Comparison of ENCODE assay signal across 24 mouse cellular contexts in genomic region chr9:7336740-7337483, GRCm38 (mm10). TPM values are rescaled to one million over a fixed set of nuclear protein-coding genes. Genes with fewer than 3 reads are reported as not detected.
DNase-seq lines count a peak whose midpoint lies in the region; ATAC-seq and TF ChIP-seq lines count a peak whose summit lies in the region.
"Had no signal": no experiment of that assay in that cellular context is flagged by ENCODE, and none has a peak within 500 bp of the region (broad histone marks: within the 10 kb centered on the region; RNA-seq: fewer than 3 reads in every experiment).

No protein-coding gene starts in this region.

- H3K4me2 ChIP-seq in liver, postnatal 0 days (ENCODE audit: low read depth, low read length) = no peak overlapping the region
- no peak overlapping the region for H3K4me2 ChIP-seq in liver, embryonic 12.5 days
- H3K4me2 ChIP-seq: hindbrain, embryonic 15.5 days; limb, embryonic 12.5 days; lung, embryonic 14.5 days had no signal

- no peak for TF ChIP-seq CTCF in liver, postnatal 0 days (IDR thresholded peaks at IDR 0.05; ENCODE audit: low read depth)

- H3K9ac ChIP-seq in liver, postnatal 0 days (replicated peaks) = no peak overlapping the region
- no peak overlapping the region for H3K9ac ChIP-seq in liver, embryonic 12.5 days
- H3K9ac ChIP-seq: hindbrain, embryonic 15.5 days; limb, embryonic 12.5 days; lung, embryonic 14.5 days had no signal

- no peak for TF ChIP-seq EP300 in liver, postnatal 0 days (IDR thresholded peaks at IDR 0.05; ENCODE audit: low read depth)

- peak overlapping the region; percentile 39; the same call in 1 of the 2 replicates for H3K27ac ChIP-seq in liver, postnatal 0 days (ENCODE audit: low read depth)
- no peak overlapping the region for H3K27ac ChIP-seq in liver, embryonic 12.5 days
- H3K27ac ChIP-seq: hindbrain, embryonic 15.5 days; left cerebral cortex, adult 2 months; limb, embryonic 12.5 days had no signal

- H3K36me3 ChIP-seq in liver, postnatal 0 days (replicated peaks; ENCODE audit: insufficient read depth, low read length) = no peaks in the 10 kb centered on the region
- H3K36me3 ChIP-seq in liver, embryonic 12.5 days = no peaks in the 10 kb centered on the region
- H3K36me3 ChIP-seq: hindbrain, embryonic 15.5 days; limb, embryonic 12.5 days had no signal

- H3K9me3 ChIP-seq in liver, postnatal 0 days (ENCODE audit: low read length) = no peaks in the 10 kb centered on the region
- H3K9me3 ChIP-seq in liver, embryonic 12.5 days (replicated peaks) = no peaks in the 10 kb centered on the region
- H3K9me3 ChIP-seq: hindbrain, embryonic 15.5 days; limb, embryonic 12.5 days had no signal

- H3K27me3 ChIP-seq in liver, postnatal 0 days (ENCODE audit: insufficient read depth, low read length) = no peaks in the 10 kb centered on the region
- no peaks in the 10 kb centered on the region for H3K27me3 ChIP-seq in liver, embryonic 12.5 days (replicated peaks)
- H3K27me3 ChIP-seq: hindbrain, embryonic 15.5 days; limb, embryonic 12.5 days had no signal

- H3K4me3 ChIP-seq in liver, postnatal 0 days (ENCODE audit: low read depth, low read length) = no peak overlapping the region
- H3K4me3 ChIP-seq in liver, embryonic 12.5 days = no peak overlapping the region
- H3K4me3 ChIP-seq: hindbrain, embryonic 15.5 days; left cerebral cortex, adult 2 months; limb, embryonic 12.5 days had no signal

- H3K4me1 ChIP-seq in liver, postnatal 0 days (ENCODE audit: insufficient read depth) = no peaks in the 10 kb centered on the region
- H3K4me1 ChIP-seq in liver, embryonic 12.5 days = no peaks in the 10 kb centered on the region
- H3K4me1 ChIP-seq: hindbrain, embryonic 15.5 days; limb, embryonic 12.5 days had no signal

- DNase-seq in embryo, embryonic 11 days = peak; percentile 2
- DNase-seq in embryo, embryonic 10 days (ENCODE audit: low spot score) = no peak
- no peak for DNase-seq in liver, postnatal 0 days
- peak; percentile 6 for DNase-seq in brain, adult 2 months (ENCODE audit: low read depth, low spot score)
- no peak for DNase-seq in yolk sac, embryonic 10.5 days (ENCODE audit: low spot score)
- DNase-seq: cerebellum, adult 11 months; heart, adult 11 months; lung, embryonic 14.5 days; midbrain, embryonic 14.5 days; right cerebral cortex, postnatal 14 days; thymus, adult 2 months had no signal

- peak; percentile 45; the same call in 1 of the 2 replicates for ATAC-seq in liver, postnatal 0 days
- ATAC-seq in liver, embryonic 12.5 days = no peak
- ATAC-seq in neutrophil, adult 5-6 weeks (ENCODE audit: extremely low read depth, insufficient number of reproducible peaks, low FRiP score, poor library complexity, severe bottlenecking) = peak; percentile 91
- no peak for ATAC-seq in erythroblast, adult 5-6 weeks (replicated peaks; ENCODE audit: low FRiP score, poor library complexity, severe bottlenecking)
- ATAC-seq: forebrain, embryonic 14.5 days; intestine, postnatal 0 days had no signal

RNA-seq across cellular contexts. Expression of gene Mmp12, which starts 7.3 kb away (rescaled TPM):
- polyA plus RNA-seq in liver, postnatal 0 days (2015; fragmentation: Nextera tagmentation; extraction: Ambion mirVana) = 0.27 and 0.63 TPM in 2 replicates
- polyA plus RNA-seq in liver, embryonic 12.5 days (2016; fragmentation: Nextera tagmentation; extraction: Ambion mirVana) = 0.23 TPM in 1 of 2 replicates, not detected in the other
- total RNA-seq in neutrophil, adult 5-6 weeks (2017) = 0.12 TPM in 1 of 2 replicates, not detected in the other
- total RNA-seq in erythroblast, adult 5-6 weeks (2015; ENCODE audit: low replicate concordance) = not detected in 2 replicates
- not detected in 2 replicates for total RNA-seq in erythroblast, adult 5-6 weeks (2017; ENCODE audit: low replicate concordance)
- total RNA-seq: gastrocnemius, adult 18-20 months; left cerebral cortex, adult 2 months had no signal
- polyA plus RNA-seq: forebrain, embryonic 14.5 days; hindbrain, embryonic 15.5 days; limb, embryonic 12.5 days; lung, embryonic 14.5 days; midbrain, embryonic 14.5 days; stomach, embryonic 14.5 days had no signal

RNA-seq across cellular contexts. Expression of gene Mmp1b, which starts 50.9 kb away (rescaled TPM):
- not detected in 2 replicates for polyA plus RNA-seq in liver, postnatal 0 days (2015; fragmentation: Nextera tagmentation; extraction: Ambion mirVana)
- not detected in 2 replicates for polyA plus RNA-seq in liver, embryonic 12.5 days (2016; fragmentation: Nextera tagmentation; extraction: Ambion mirVana)
- total RNA-seq in neutrophil, adult 5-6 weeks (2017) = not detected in 2 replicates
- total RNA-seq in erythroblast, adult 5-6 weeks (2015; ENCODE audit: low replicate concordance) = not detected in 2 replicates
- total RNA-seq in erythroblast, adult 5-6 weeks (2017; ENCODE audit: low replicate concordance) = not detected in 2 replicates
- total RNA-seq: adrenal gland, postnatal 4 days; gastrocnemius, adult 18-20 months; left cerebral cortex, adult 2 months had no signal
- polyA plus RNA-seq: forebrain, embryonic 14.5 days; heart, embryonic 16.5 days; hindbrain, embryonic 15.5 days; intestine, postnatal 0 days; large intestine, adult 2 months; limb, embryonic 12.5 days; lung, embryonic 14.5 days; midbrain, embryonic 14.5 days; stomach, embryonic 14.5 days; thymus, adult 2 months had no signal

Comparison
In these comparisons a context has a peak if more than half of its experiments do, and no peak if none do; other contexts are left out.
1. DNase-seq: peak in embryo, embryonic 11 days (single experiment) and brain, adult 2 months (single experiment); none in embryo, embryonic 10 days (single experiment), liver, postnatal 0 days (single experiment) and yolk sac, embryonic 10.5 days (single experiment).
2. ATAC-seq: peak in liver, postnatal 0 days (single experiment) and neutrophil, adult 5-6 weeks (single experiment); none in liver, embryonic 12.5 days (single experiment) and erythroblast, adult 5-6 weeks (single experiment).